Mouse (Mus musculus) embryonic facial prominence, embryonic 15.5 days (tissue): ENCODE measurements around the gene Tbcd. TPM values are rescaled to one million over a fixed set of nuclear protein-coding genes. Genes with fewer than 3 reads are reported as not detected.

ENCODE experiments used
- ATAC-seq: fragments of 200-750 bp; cut with Nextera tagmentation; 2 replicates; pipeline ENCODE4 v1.8.0; 2017; ENCODE audit warnings: low read depth, moderate TSS enrichment; ENCODE audit not compliant: insufficient number of reproducible peaks, low FRiP score, low TSS enrichment
- H3K27ac ChIP-seq: fragments of 300-500 bp; sonication (generic); replicated peaks from 2 replicates; pipeline ENCODE4 v1.5.1; 2015; ENCODE audit warnings: mild to moderate bottlenecking, inconsistent platforms
- H3K27me3 ChIP-seq: fragments of 300-500 bp; sonication (generic); 2 replicates; pipeline ENCODE4 v1.6.1; 2015; ENCODE audit warnings: inconsistent platforms
- H3K36me3 ChIP-seq: fragments of 300-500 bp; sonication (generic); 2 replicates; pipeline ENCODE4 v1.6.1; 2015; ENCODE audit warnings: mild to moderate bottlenecking, inconsistent platforms
- H3K4me1 ChIP-seq: fragments of 300-500 bp; sonication (generic); 2 replicates; pipeline ENCODE4 v1.6.1; 2015; ENCODE audit warnings: inconsistent platforms
- H3K4me2 ChIP-seq: fragments of 300-500 bp; sonication (generic); replicated peaks from 2 replicates; pipeline ENCODE4 v1.6.1; 2015; ENCODE audit warnings: mild to moderate bottlenecking, inconsistent platforms
- H3K4me3 ChIP-seq: fragments of 300-500 bp; sonication (generic); replicated peaks from 2 replicates; pipeline ENCODE4 v1.5.1; 2015; ENCODE audit warnings: mild to moderate bottlenecking, inconsistent platforms
- H3K9ac ChIP-seq: fragments of 300-500 bp; sonication (generic); 2 replicates; pipeline ENCODE4 v1.6.1; 2015; ENCODE audit warnings: inconsistent platforms
- H3K9me3 ChIP-seq: fragments of 300-500 bp; sonication (generic); replicated peaks from 2 replicates; pipeline ENCODE4 v1.6.1; 2016; ENCODE audit warnings: inconsistent platforms
- WGBS: fragments of 180-500 bp; shearing (Covaris S2); methylation state at CpG from one replicate; pipeline ENCODE4 v1.1.7; 2015; 5-methylcytosine and 5-hydroxymethylcytosine counted together
- polyA plus RNA-seq: library from polyadenylated mRNA; unstranded; fragments of >200 nt; fragmentation: Nextera tagmentation; extraction: Ambion mirVana; gene quantifications from 2 replicates; pipeline ENCODE4 v1.2.1, GENCODE M21; 2015

Tbcd gene
- polyA plus RNA-seq, 1 experiment from 2014 or later: 42.9 TPM

DNA sequence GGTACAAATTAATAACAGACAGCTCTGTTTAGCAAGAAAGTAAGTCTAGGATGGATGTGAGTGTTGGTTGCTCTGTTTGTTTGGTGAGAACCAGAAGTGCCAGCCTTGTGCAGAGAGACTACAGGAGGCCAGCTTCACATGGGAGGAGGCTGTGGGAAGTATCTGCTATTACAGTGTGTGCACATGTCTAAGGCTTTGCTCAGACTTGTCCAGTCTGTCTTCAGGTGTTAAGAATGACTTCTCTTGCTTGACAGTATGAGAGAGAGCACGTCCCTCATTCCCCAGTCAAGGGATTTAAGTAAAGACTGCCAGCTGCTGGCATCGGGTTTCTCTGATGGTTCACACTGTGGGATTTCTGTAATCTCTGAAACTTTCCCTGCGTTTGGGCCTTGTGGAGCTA lies 149.7 kb downstream of the Tbcd start:
- WGBS: 38% methylated on average over 3 of the region's 3 CpGs
- no peak overlapping the region for H3K4me3 ChIP-seq
- peaks cover 55% of the 10 kb centered on the region for H3K36me3 ChIP-seq
- H3K27me3 ChIP-seq: no peaks in the 10 kb centered on the region
- ATAC-seq: no peak
- no peak overlapping the region for H3K4me2 ChIP-seq
- no peaks in the 10 kb centered on the region for H3K9me3 ChIP-seq
- H3K27ac ChIP-seq: peak overlapping the region; percentile 72
- no peak overlapping the region for H3K9ac ChIP-seq
- 0 out of 2 replicates have a peak, but pooled peaks cover 10% of the 10 kb centered on the region for H3K4me1 ChIP-seq

DNA sequence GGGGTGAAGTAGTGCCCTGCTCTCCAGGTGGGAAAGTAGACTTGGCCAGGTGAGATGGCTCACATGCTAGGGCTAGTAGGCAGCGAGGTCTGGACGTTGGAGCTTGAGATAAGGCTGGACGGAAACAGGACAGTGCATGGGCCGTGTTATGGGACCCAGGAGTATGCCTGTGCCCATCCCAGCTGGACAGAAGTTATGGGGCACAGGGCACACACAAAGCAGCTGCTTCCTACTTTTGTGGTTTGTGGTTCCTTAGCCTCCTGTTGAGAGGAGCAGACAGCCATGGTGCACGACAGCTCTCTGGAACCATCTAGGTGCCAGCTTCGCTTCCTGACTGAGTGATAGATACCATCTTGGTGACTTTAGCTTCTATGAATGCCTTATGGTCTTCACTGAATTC lies 153.9 kb downstream of the Tbcd start:
- Histone ChIP-seq H3K27me3 (no peaks in the 10 kb centered on the region), H3K9me3 (no peaks in the 10 kb centered on the region), H3K9ac (no peak overlapping the region), H3K36me3 (peaks cover 63% of the 10 kb centered on the region), H3K27ac (no peak overlapping the region), H3K4me2 (no peak overlapping the region), H3K4me1 (0 out of 2 replicates have a peak, but pooled peaks cover 9% of the 10 kb centered on the region), H3K4me3 (no peak overlapping the region)
- ATAC-seq: no peak
- 89% methylated on average over 6 of the region's 6 CpGs for WGBS

DNA sequence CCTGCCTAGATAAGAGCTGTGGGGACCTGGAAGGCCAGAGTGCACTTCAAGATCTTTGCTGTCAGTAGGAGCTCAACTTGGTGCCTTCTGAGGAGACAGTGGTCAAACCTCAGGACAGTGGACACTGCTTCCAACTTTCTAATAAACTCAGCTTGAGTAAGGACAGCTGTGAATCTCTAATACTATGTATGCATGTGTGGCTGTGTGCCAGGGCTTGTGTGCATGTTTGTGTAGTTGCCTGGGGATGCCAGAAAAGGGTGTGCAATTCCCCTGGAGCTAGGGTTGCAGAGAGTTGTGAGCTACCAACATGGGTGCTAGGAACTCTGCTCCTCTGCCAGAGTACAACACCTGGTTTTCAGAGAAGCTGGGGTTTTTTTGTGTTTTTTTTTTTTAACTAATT lies 159.2 kb downstream of the Tbcd start:
- Histone ChIP-seq H3K27me3 (no peaks in the 10 kb centered on the region), H3K4me2 (no peak overlapping the region), H3K4me3 (no peak overlapping the region), H3K27ac (no peak overlapping the region), H3K36me3 (peaks cover 51% of the 10 kb centered on the region), H3K9me3 (no peaks in the 10 kb centered on the region), H3K4me1 (no peaks in the 10 kb centered on the region), H3K9ac (no peak overlapping the region)
- ATAC-seq: no peak

DNA sequence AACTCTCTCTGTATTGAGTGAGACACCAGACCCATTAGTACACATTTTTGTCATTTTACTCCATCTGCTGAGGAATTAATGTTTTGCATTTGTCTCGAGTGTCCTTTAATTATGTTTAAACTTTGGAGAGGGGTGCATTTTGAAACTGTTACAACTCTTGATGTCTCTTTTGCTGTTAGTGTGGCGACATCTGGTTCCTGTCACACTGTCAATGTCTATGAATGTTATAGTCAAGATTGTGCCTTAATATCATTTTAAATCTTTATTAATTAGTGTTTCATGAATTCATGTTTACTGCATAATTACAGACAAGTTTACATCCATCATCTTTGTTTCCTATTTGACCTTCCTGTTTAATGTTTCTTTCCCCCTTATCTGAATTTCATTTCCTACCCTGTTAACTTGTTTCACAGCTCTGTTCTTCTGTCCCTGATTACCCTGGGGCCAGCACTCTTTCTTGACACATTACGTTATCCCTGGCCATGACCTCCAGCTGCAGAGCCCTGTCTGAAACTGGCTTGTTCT lies 164.3 kb downstream of the Tbcd start:
- H3K4me1 ChIP-seq: no peaks in the 10 kb centered on the region
- H3K9ac ChIP-seq: no peak overlapping the region
- no peaks in the 10 kb centered on the region for H3K9me3 ChIP-seq
- peaks cover 63% of the 10 kb centered on the region for H3K36me3 ChIP-seq
- no peaks in the 10 kb centered on the region for H3K27me3 ChIP-seq
- no peak for ATAC-seq
- H3K4me2 ChIP-seq: no peak overlapping the region
- H3K4me3 ChIP-seq: no peak overlapping the region
- no peak overlapping the region for H3K27ac ChIP-seq
- 62% methylated on average over 3 of the region's 3 CpGs for whole genome bisulfite sequencing

DNA sequence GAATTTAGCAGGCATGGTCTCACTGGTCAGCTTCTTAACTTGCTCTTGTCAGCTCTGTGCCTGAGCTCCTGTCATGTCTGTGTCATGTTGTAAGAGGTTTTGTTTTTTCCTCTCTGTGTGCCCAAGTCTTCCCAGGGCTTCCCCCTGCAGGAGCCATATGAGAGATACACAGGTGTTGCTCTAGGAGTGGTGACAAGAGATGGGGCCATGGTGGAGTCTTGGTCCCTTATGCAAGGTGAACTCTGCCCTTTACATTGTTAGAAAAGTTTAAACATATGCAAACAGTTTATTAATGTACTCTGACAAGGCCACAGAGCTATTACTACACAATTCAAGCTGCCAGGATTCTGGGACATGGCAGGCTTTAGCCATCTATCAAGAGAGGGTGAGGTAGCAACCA lies 164.8 kb downstream of the Tbcd start:
- H3K36me3 ChIP-seq: peaks cover 64% of the 10 kb centered on the region

DNA sequence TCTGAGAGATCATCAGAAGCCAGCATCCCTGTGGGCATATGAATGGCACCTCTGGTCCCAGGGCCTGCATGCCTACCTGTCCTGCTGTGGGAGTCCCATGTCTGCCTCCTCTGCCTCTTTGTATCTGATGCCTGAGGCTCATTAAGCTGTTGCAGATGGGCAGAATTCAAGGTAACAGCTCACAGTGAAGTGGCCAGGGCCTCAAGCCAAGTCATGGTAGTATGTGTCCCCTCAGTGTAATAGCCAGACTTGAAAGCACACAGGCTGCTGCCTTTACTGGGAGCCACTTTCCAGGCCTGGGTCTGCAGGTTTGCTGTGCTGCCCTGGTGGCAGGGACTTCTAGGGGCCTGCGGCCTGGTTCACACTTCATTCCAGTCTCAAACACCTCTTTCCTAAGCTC lies 165.6 kb downstream of the Tbcd start:
- H3K9ac ChIP-seq: no peak overlapping the region
- 94% methylated on average over 1 of the region's 1 CpGs for WGBS
- H3K9me3 ChIP-seq: no peaks in the 10 kb centered on the region
- H3K4me2 ChIP-seq: no peak overlapping the region
- no peak for ATAC-seq
- H3K27ac ChIP-seq: no peak overlapping the region
- no peaks in the 10 kb centered on the region for H3K27me3 ChIP-seq
- H3K36me3 ChIP-seq: peaks cover 70% of the 10 kb centered on the region
- H3K4me1 ChIP-seq: no peaks in the 10 kb centered on the region
- H3K4me3 ChIP-seq: no peak overlapping the region

More for the DNA sequence above, 164.8 kb downstream of the Tbcd start:
- no peak overlapping the region for H3K4me3 ChIP-seq
- H3K27me3 ChIP-seq: no peaks in the 10 kb centered on the region
- no peak overlapping the region for H3K9ac ChIP-seq
- H3K27ac ChIP-seq: no peak overlapping the region
- H3K9me3 ChIP-seq: no peaks in the 10 kb centered on the region
- no peak overlapping the region for H3K4me2 ChIP-seq
- no peaks in the 10 kb centered on the region for H3K4me1 ChIP-seq
- ATAC-seq: no peak

DNA sequence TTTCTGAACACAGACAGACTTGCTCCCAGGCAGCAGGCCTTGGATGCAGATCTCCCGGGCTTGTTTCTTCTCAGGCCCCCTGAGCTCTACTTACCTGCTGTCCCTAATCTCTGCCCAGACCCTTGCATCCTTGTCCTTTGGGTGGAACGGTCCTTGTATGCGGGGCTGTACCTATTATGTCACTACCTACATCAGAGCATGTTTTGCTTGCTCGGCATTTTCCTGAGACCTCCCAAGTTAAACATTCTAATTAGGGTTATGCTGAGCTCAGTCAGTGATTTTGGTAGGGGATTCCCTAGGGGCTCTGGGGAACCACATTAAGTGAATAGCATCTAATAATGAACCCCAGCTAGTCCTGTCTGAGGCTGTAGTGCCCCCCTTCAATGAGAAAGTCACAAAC lies 173.3 kb downstream of the Tbcd start:
- Histone ChIP-seq H3K9me3 (no peaks in the 10 kb centered on the region), H3K4me2 (no peak overlapping the region), H3K4me1 (no peaks in the 10 kb centered on the region), H3K27ac (no peak overlapping the region), H3K36me3 (peaks cover 41% of the 10 kb centered on the region), H3K4me3 (no peak overlapping the region), H3K9ac (no peak overlapping the region), H3K27me3 (no peaks in the 10 kb centered on the region)
- WGBS: 67% methylated on average over 4 of the region's 4 CpGs
- no peak for ATAC-seq

DNA sequence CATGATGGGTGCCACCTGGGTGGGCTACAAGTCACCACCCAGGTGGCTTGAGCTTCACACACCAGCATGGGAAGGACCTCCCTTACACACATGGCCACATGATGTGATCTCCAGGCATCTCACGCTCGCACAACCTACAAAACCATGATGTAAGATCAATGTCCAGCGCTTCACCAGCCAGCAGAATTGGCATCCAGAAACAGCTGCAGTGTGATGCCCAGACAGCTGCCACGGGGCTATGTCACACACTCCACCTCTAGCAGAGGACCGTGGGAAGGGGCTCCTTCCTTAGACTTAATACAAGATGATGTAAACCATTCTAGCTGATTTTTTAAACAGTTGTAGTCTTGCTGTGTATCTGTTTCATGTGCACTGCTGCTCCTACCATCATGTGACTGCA lies 175.8 kb downstream of the Tbcd start:
- WGBS: 79% methylated on average over 5 of the region's 5 CpGs
- no peaks in the 10 kb centered on the region for H3K9me3 ChIP-seq
- no peak overlapping the region for H3K4me2 ChIP-seq
- H3K27me3 ChIP-seq: no peaks in the 10 kb centered on the region
- H3K36me3 ChIP-seq: peaks cover 25% of the 10 kb centered on the region
- no peak overlapping the region for H3K4me3 ChIP-seq
- no peak for ATAC-seq
- no peak overlapping the region for H3K9ac ChIP-seq
- H3K27ac ChIP-seq: no peak overlapping the region
- no peaks in the 10 kb centered on the region for H3K4me1 ChIP-seq

DNA sequence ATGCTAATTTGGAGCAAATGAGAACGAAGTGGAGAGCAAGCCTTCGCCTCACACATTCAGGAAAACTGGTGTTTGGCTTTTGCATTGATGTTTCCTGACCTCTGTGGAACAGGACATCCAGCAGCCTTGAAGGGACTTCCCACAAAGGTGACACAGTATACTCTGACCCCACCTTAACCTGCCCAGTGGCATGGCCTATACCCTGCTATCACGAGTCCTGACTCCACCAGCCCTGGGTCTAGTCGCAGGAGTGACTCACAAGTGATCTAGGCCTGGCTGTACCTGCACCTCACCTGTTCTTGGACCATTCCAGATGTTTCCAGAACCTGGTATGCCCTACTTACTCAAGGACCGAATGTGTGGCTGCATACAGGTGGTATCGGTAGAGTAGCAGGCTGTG lies 177.8 kb downstream of the Tbcd start:
- ATAC-seq: 0 out of 2 replicates have a peak, but pooled peaks have one; percentile 24
- 90% methylated on average over 6 of the region's 6 CpGs for WGBS
- Histone ChIP-seq H3K4me3 (no peak overlapping the region), H3K27ac (no peak overlapping the region), H3K9me3 (no peaks in the 10 kb centered on the region), H3K9ac (no peak overlapping the region), H3K27me3 (no peaks in the 10 kb centered on the region), H3K4me2 (no peak overlapping the region), H3K36me3 (peaks cover 19% of the 10 kb centered on the region), H3K4me1 (no peaks in the 10 kb centered on the region)

DNA sequence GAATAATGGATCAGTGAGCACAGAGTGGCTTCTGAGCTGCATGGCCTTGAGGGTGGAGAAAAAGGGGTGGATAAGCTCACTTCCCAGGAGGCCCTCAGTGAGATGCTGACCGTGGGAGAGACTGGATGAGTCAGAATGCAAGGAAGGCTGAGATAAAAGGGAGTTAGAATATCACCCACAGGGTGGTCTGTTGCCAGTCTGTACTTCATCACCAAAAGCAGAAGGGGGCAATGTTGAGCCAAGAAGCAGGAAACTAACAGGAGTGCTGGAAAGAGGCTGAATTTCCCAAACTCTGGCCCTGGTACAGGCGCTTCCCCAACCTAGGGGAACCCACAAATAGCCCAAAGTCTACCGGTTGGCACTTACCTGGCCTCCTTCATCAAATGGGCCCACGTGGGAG lies 178.7 kb downstream of the Tbcd start:
- Histone ChIP-seq H3K27ac (no peak overlapping the region), H3K4me1 (no peaks in the 10 kb centered on the region), H3K36me3 (peaks cover 19% of the 10 kb centered on the region), H3K4me2 (no peak overlapping the region), H3K4me3 (no peak overlapping the region), H3K9me3 (no peaks in the 10 kb centered on the region), H3K27me3 (no peaks in the 10 kb centered on the region), H3K9ac (no peak overlapping the region)
- ATAC-seq: no peak
- 76% methylated on average over 4 of the region's 4 CpGs for WGBS

DNA sequence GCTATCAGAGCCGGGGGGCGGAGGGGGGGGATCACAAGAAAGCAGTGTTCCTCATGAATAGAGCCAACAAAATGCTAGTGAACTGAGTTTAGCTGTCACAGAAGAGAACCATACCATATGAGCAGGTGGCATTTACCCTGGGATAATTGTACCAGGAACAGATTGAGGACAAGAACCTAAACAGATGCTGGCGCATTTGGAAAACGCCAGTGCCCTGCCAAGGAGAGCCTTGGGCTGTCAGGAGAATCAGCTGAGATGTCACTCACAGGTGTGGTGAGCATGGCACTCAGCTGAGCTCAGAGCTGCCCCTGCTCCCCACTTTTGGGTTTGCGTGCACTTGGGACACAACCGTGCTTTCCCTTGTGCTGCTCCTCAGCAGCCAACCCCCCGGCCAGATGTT lies 179.7 kb downstream of the Tbcd start:
- H3K9me3 ChIP-seq: no peaks in the 10 kb centered on the region
- 85% methylated on average over 7 of the region's 7 CpGs for WGBS
- H3K4me1 ChIP-seq: no peaks in the 10 kb centered on the region
- H3K36me3 ChIP-seq: peaks cover 22% of the 10 kb centered on the region
- H3K9ac ChIP-seq: no peak overlapping the region
- no peak overlapping the region for H3K27ac ChIP-seq
- H3K4me3 ChIP-seq: no peak overlapping the region
- no peaks in the 10 kb centered on the region for H3K27me3 ChIP-seq
- no peak overlapping the region for H3K4me2 ChIP-seq
- ATAC-seq: no peak

DNA sequence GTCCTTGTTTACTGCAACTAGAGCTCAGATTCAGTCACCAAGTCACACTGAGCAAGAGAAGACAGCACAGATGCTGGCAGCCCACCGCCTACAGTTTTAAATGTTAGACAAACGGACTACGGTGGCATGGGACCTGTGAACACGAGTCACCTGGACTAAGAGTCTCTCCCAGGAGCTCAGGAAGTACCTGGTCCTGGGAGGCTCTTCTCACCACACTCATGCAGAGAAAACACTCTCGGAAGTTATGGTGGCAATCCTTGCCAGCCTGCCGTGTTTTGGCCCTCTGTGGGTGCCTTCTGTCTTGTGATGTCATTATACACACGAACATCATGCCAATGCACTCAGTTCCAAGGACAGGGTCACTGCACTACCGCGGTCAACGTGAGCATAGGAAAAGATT lies 184.9 kb downstream of the Tbcd start:
- H3K4me3 ChIP-seq: no peak overlapping the region
- ATAC-seq: no peak
- peaks cover 26% of the 10 kb centered on the region for H3K36me3 ChIP-seq
- no peak overlapping the region for H3K4me2 ChIP-seq
- WGBS: 93% methylated on average over 10 of the region's 10 CpGs
- no peaks in the 10 kb centered on the region for H3K4me1 ChIP-seq
- H3K27me3 ChIP-seq: no peaks in the 10 kb centered on the region
- no peak overlapping the region for H3K27ac ChIP-seq
- no peak overlapping the region for H3K9ac ChIP-seq
- no peaks in the 10 kb centered on the region for H3K9me3 ChIP-seq
